Mouse (Mus musculus): ENCODE data around the gene Lrp1.

Lrp1 gene

GRCm38 (mm10) chr10:127645791-127646190 lies 24.8 kb upstream of the Lrp1 start:
- no peak for DNase-seq

GRCm38 (mm10) chr10:127643553-127644238 lies 22.7 kb upstream of the Lrp1 start:
- peak; percentile 90 for DNase-seq

DNA sequence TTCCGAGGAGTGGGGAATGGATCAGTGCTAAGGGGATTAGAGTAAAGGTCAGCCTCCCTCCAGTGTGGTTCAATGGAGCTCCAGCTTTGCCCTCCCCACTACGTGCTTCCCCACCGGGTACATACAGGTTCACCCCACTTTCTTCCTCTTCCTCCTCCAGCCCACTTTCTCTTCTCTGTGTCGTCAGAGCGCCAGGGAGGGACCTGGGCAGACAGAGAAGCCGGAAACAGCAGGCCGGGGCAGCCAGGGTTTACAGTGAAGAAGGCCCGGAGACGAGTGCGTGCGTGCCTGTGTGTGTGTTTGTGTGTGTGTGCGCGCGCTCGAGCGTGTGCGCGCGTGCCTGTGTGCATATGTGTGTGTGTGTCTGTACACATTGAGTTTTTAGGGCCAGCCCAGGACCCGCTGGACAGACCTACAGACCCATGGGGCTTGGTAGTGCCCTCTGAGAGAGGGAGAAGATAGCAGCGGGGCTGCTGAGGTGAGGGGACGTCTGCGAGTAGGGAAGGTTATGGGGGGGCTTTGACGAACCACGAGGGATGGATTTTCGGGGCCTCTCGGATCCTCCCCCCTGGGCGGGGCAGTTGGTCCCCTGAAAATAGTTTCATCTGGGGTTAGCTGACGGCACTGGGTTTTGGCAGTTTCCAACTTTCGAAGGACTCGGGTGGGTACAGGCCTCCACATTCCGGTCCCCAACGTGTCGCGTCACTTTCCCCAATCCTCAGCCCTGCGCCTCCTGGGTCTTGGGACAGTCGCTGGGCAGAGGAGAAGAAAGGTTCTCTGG lies 22.0 kb upstream of the Lrp1 start, which contains the start of gene Stat6:
Gene Stat6 (plus strand): TSS at position 215 of the 781 bp plus-strand sequence.
- peak; percentile 88 for DNase-seq

DNA sequence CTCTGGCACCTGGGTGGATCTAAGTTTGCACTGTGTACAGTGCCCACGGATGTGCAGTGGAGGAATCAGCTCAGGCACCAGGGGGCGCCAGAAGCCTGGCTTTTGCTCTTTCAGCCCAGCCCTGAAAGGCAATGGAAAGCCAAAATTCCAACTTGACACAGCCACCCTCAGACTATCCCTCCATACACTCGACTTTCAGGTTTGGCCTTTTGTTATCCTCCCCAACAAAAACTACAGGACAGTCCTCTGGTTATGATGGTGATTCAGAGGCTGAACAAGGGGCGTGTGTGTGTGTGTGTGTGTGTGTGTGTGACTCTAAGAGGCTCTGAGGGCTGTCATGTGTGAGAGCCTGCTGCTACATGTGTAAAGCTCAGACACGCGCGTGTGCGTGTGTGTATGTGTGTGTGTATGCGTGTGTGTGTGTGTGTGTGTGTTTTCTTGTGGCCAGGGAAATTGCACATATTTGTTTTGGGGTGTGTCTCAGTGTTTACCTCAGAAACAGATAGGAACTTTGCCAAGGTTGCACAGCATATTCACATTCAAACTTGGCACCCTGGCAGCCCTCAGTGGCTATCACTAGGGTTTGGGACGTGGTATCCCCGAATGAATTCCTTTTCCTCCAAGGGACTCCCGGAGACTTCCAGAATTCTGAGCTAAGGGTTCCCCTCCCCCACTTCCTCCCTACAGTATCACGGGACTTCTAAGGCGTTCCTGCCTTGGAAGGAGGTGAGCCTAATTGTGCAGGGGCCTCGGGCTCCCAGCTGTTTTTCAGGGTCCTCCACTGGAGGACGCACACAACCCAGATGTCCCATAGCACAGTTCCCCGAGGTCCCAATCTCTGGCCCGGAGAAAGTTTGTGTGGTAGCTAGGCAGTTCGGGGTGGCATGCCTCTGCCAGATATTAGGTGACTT lies 21.2 kb upstream of the Lrp1 start:
- peak; percentile 97 for DNase-seq

DNA sequence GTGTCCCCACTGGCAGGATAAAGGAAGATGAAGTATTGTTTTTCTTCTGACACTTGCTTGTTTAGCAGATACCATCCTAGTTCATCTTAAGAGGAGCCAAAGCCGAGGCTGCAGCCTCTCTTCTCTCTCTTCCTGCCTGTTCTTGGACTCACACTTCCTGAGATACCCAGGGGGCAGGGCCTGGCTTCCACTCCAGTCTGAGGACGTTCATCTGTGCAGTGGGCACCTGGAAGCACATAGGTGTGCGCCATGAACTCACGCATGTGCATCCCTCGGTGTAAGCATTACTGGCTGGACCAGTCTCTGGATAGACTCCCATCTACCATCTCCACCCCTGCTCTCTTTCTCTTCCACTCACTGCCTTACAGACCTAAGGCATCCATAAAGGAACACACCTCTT lies 19.5 kb upstream of the Lrp1 start:
- DNase-seq: no peak

- DNase-seq: no peak
Observed at GRCm38 (mm10) chr10:127632668-127633271, 11.8 kb upstream of the Lrp1 start.

- DNase-seq: peak; percentile 41
Observed at GRCm38 (mm10) chr10:127631261-127632214, 10.6 kb upstream of the Lrp1 start.

DNA sequence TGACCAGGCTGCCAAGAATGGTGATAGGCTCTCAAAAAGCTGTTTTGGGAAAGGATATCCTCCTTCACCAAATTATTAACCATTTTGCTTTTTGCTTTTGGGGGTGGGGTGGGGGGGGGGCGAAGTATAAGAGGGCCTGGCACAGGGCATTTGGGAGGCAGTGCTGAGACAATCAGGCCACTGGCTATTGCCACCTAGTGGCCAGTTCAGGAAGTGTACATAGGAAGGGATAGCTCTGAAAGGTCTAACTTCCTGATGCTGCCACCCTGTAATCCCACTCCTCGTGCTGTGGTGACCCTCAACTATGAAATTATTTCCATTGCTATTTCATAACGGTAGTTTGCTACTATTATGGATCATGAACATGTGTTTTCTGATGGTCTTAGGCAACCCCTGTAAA lies 5.5 kb upstream of the Lrp1 start:
- no peak for DNase-seq

DNA sequence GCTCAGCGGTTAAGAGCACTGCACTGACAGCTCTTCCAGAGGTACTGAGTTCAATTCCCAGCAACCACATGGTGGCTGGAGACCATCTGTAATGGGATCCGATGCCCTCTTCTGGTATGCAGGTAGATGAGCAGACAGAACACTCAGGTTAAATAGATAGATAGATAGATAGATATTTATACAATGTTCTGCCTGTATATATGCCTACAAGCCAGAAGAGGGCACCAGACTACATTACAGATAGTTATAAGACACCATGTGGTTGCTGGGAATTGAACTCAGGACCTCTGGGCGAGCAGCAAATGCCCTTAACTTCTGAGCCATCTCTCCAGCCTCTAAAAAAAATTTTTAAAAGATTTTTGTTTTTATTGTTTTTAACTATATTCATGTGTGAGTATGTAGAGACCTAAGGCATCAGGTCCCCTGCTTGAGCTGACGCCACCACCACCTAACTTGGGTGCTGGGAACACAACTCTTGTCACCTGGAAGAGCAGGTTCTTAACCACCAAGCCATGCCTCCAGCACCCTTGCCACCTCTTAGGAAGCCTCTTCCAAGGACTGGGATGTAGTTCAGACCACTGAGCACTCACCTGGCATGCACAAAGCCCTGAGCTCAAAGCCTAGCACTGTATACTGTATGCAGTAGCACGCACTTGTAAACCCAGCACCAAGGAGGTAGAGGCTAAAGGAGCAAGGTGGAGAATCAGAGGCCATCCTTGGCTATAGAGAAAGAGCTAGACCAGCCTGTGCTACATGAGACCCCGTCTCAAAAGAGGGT lies 2.7 kb upstream of the Lrp1 start:
- no peak for DNase-seq

DNA sequence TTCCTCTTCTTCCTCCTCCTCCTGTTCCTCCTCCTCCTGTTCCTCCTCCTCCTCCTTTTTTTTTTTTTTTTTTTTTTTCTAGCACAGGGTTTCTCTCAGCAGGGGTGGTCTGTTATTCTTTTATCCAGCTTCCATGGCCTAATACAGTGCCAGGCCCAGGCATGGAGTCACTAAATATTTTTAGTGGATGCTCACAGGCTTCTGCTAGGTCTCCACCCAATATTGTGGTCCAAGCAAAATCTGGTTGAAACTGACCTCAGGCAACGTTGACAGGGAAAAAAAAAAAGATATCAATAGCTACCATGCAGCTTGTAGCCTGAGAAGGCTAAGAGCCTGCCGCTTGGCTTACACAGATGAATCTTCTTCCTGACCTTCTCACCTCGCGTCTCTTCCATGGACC lies 1.7 kb upstream of the Lrp1 start:
- no peak for DNase-seq

- peak; percentile 86 for DNase-seq
Observed at GRCm38 (mm10) chr10:127622057-127622392, 1.1 kb upstream of the Lrp1 start.

- peak; percentile 93 for DNase-seq
Observed at GRCm38 (mm10) chr10:127621191-127622056, 476 bp upstream of the Lrp1 start.

GRCm38 (mm10) chr10:127619941-127620405 lies 975 bp downstream of the Lrp1 start:
- DNase-seq: peak; percentile 65

- no peak for DNase-seq
Observed at GRCm38 (mm10) chr10:127619119-127619721, 1.7 kb downstream of the Lrp1 start.

DNA sequence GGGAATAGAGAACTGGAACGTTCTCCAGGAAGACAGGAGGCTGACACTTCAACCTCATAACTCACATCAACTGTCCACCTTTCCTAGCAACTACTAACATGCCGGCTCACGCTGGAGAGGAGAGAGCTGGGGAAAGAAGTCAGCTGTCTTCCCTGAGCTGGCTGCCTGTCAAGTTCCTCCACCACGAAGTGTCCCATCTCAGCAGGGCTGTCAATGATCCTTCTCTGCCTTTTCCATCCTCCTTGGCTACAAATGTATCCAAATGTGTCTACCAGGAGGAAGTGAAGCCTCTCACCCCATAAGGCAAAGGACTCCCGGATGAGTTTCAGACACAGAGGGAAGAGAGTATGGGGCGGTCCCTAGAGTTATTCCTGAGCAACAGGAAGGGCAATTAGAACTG lies 2.8 kb downstream of the Lrp1 start:
- DNase-seq: no peak

- no peak for DNase-seq
Observed at GRCm38 (mm10) chr10:127617294-127617693, 3.7 kb downstream of the Lrp1 start.

DNA sequence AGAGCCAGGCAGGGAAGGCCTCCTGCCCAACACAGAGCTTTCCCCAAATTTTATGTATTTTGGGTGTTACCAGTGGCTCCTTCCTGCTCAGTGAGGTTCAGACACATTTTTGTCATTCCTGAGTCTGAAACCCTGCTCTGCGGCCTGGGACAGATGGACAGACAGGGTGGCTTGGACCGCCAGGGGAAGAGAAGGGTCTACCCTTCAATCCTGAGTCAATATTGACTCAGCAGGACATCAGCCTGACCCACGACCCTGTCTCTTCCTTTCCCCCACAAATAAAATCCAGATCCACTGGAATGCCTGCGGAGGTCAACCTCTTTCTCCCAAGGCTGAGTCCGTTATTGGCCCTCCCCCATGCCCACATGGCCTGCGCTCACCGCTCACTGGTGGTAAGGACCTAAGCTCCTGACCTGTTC lies 4.7 kb downstream of the Lrp1 start:
- DNase-seq: no peak

DNA sequence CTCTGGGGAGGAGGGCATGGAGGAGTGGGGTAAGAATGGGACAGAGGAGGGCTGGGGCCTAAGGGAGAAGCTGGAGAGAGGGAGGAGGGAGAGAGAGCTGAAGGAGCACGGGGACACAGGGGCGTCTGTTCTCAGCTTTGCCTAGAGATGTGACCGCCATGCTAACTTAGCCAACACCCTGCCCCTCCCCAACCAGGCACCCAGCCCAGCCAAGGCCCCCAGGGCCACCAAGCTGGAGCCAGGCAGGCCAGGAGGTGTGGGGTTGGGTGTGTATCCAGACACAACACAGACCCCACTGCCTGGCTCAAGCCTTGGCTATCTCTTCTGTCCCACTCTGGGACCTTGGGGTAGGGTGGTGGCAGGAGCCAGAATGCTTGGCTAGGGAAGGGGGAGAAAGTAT lies 5.4 kb downstream of the Lrp1 start:
- no peak for DNase-seq

DNA sequence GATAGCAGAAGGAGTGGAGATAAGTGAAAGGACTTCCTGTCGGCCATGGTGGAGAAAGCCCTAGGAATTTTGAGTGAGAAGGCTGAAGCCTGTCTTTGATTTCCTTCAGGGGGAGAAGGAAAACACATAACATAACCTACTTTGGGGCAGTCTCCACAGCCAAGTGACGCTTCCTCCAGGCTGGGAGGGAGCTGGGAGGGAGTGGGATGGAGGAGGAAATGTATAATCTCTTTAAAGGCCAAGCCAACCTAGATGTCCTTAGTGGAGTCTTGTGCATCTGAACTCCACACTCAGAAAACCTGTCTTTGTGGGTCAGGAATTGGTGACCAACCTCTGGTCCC lies 5.9 kb downstream of the Lrp1 start:
- no peak for DNase-seq
